Comparison of ENCODE assay signal across 8 mouse cellular contexts in genomic region chr8:95713100-95714010, GRCm38 (mm10). TPM values are rescaled to one million over a fixed set of nuclear protein-coding genes. Genes with fewer than 3 reads are reported as not detected.
DNase-seq lines count a peak whose midpoint lies in the region; ATAC-seq and TF ChIP-seq lines count a peak whose summit lies in the region.
"Had no signal": no experiment of that assay in that cellular context is flagged by ENCODE, and none has a peak within 500 bp of the region (broad histone marks: within the 10 kb centered on the region; RNA-seq: fewer than 3 reads in every experiment).

No protein-coding gene starts in this region.

- 80% methylated on average over 19 of the region's 19 CpGs for WGBS in embryonic facial prominence, embryonic 10.5 days

- TF ChIP-seq CTCF in G1E (IDR thresholded peaks at IDR 0.05; ENCODE audit: low read depth, low read length): peak; percentile 79

- peaks cover 23% of the 10 kb centered on the region for H3K36me3 ChIP-seq in G1E (replicated peaks)
- peaks cover 18% of the 10 kb centered on the region for H3K36me3 ChIP-seq in embryonic facial prominence, embryonic 10.5 days (replicated peaks)

- peaks cover 65% of the 10 kb centered on the region for H3K4me1 ChIP-seq in G1E (ENCODE audit: insufficient read depth, low read depth, low read length)
- H3K4me1 ChIP-seq in embryonic facial prominence, embryonic 10.5 days: peaks cover 20% of the 10 kb centered on the region

- H3K27ac ChIP-seq in embryonic facial prominence, embryonic 10.5 days (replicated peaks): no peak overlapping the region
- H3K27ac ChIP-seq: heart, embryonic 15.5 days had no signal

- no peak for ATAC-seq in G1E (ENCODE audit: extremely low read depth, insufficient number of reproducible peaks, low FRiP score, poor library complexity, severe bottlenecking)

- peak; percentile 67 for DNase-seq in G1E (ENCODE audit: low spot score)
- DNase-seq in adrenal gland, postnatal 10 days: peak; percentile 83
- peak; percentile 77 for DNase-seq in embryonic facial prominence, embryonic 10.5 days (ENCODE audit: low spot score)
- DNase-seq in heart, postnatal 14 days: peak; percentile 64 to 78
- peak; percentile 72 to 88 for DNase-seq in kidney, postnatal 36 days
- peak; percentile 79 for DNase-seq in lung, postnatal 14 days
- DNase-seq in right cerebral cortex, postnatal 14 days: peak; percentile 69

- H3K27me3 ChIP-seq in G1E (ENCODE audit: insufficient read depth, low read length): peaks cover 26% of the 10 kb centered on the region
- no peaks in the 10 kb centered on the region for H3K27me3 ChIP-seq in embryonic facial prominence, embryonic 10.5 days (replicated peaks; ENCODE audit: low read depth, poor library complexity, severe bottlenecking)
- H3K27me3 ChIP-seq: heart, embryonic 15.5 days had no signal

- intact Hi-C loops in heart, postnatal 14 days (cut with DNase I): loop anchor here (10.0 kb wide), 1 partner anchor 201 kb away; no protein-coding TSS in a partner anchor

- H3K4me3 ChIP-seq in G1E (ENCODE audit: low read depth, low read length): peak overlapping the region; percentile 28; the same call in 1 of the 2 replicates
- no peak overlapping the region for H3K4me3 ChIP-seq in embryonic facial prominence, embryonic 10.5 days
- H3K4me3 ChIP-seq: heart, embryonic 15.5 days had no signal

- no peaks in the 10 kb centered on the region for H3K9me3 ChIP-seq in G1E (replicated peaks)
- H3K9me3 ChIP-seq in embryonic facial prominence, embryonic 10.5 days: no peaks in the 10 kb centered on the region
- H3K9me3 ChIP-seq: heart, embryonic 15.5 days had no signal

RNA-seq across cellular contexts. Expression of gene Setd6, which starts 2.3 kb away (rescaled TPM):
- total RNA-seq in G1E (2014; fragmentation: Nextera tagmentation) (48.5 and 68.4 TPM in 2 replicates), G1E (2017) (42.2 and 48.3 TPM in 2 replicates)
- 14.9 and 19.0 TPM in 2 replicates for polyA plus RNA-seq in G1E (2012)
- total RNA-seq in adrenal gland, postnatal 10 days (2021): 10 to 100 TPM; 19.1 to 23.2 TPM
- 19.9 and 21.0 TPM in 2 replicates for polyA plus RNA-seq in embryonic facial prominence, embryonic 10.5 days (2016; fragmentation: Nextera tagmentation; extraction: Ambion mirVana)
- total RNA-seq in heart, postnatal 14 days (2021): 10 to 100 TPM in 1 of 2 experiments, 1 to 10 TPM in 1; 8.5 to 11.6 TPM

RNA-seq across cellular contexts. Expression of gene Ndrg4, which starts 36.6 kb away (rescaled TPM):
- total RNA-seq in G1E (2014; fragmentation: Nextera tagmentation): not detected in 2 replicates
- 0.23 and 0.60 TPM in 2 replicates for total RNA-seq in G1E (2017)
- polyA plus RNA-seq in G1E (2012): not detected in 2 replicates
- 10 to 100 TPM; 23.4 to 46.3 TPM for total RNA-seq in adrenal gland, postnatal 10 days (2021)
- polyA plus RNA-seq in embryonic facial prominence, embryonic 10.5 days (2016; fragmentation: Nextera tagmentation; extraction: Ambion mirVana): 18.5 and 20.6 TPM in 2 replicates
- total RNA-seq in heart, postnatal 14 days (2021): 100 to 1,000 TPM; 314 to 320 TPM

Comparison
In these comparisons a context has a peak if more than half of its experiments do, and no peak if none do; other contexts are left out.
1. RNA of gene Ndrg4, which starts 36.6 kb away (total RNA-seq): 314 to 320 TPM in heart, postnatal 14 days and 23.4 to 46.3 TPM in adrenal gland, postnatal 10 days; 0.23 to 0.60 TPM in G1E; every median in the first group is over 10 times any median in the second.
2. Peak in every context shown above with its lines, with median percentiles within 50 percentile points of each other: DNase-seq.